Mouse (Mus musculus): ENCODE results near the gene Cpm. TPM values are rescaled to one million over a fixed set of nuclear protein-coding genes. Genes with fewer than 3 reads are reported as not detected.

Cpm gene
- polyA plus RNA-seq, 2 experiments, result 24.4 to 41.6 TPM

GRCm38 (mm10) chr10:117630810-117631209 is 1.5 kb downstream of the Cpm start:
- no peak for TF ChIP-seq POLR2A (IDR thresholded peaks at IDR 0.05; ENCODE audit: borderline replicate concordance, extremely low read depth, insufficient read depth, insufficient read length)
- Histone ChIP-seq H3K4me3 (replicated peaks; ENCODE audit: low read length) (no peak overlapping the region), H3K4me2 (replicated peaks; ENCODE audit: low read depth, low read length, severe bottlenecking) (no peak overlapping the region), H3K9me3 (ENCODE audit: control insufficient read depth, low read length) (no peaks in the 10 kb centered on the region), H3K9ac (ENCODE audit: low read depth, low read length, severe bottlenecking) (no peak overlapping the region), H3K4me1 (ENCODE audit: control insufficient read depth, insufficient read depth, low read length) (peaks cover 8% of the 10 kb centered on the region; the same call in 1 of the 2 replicates), H3K36me3 (ENCODE audit: control insufficient read depth, insufficient read depth, low read length) (no peaks in the 10 kb centered on the region), H3K27me3 (ENCODE audit: control insufficient read depth, insufficient read depth, low read length) (peaks cover 7% of the 10 kb centered on the region; the same call in 1 of the 2 replicates), H3K27ac (replicated peaks; ENCODE audit: low read depth, low read length) (no peak overlapping the region)
- DNase-seq (ENCODE audit: low spot score) (no peak), ATAC-seq (ENCODE audit: low FRiP score, low read depth) (no peak)
- 54% methylated on average over 2 of the region's 2 CpGs for WGBS

DNA sequence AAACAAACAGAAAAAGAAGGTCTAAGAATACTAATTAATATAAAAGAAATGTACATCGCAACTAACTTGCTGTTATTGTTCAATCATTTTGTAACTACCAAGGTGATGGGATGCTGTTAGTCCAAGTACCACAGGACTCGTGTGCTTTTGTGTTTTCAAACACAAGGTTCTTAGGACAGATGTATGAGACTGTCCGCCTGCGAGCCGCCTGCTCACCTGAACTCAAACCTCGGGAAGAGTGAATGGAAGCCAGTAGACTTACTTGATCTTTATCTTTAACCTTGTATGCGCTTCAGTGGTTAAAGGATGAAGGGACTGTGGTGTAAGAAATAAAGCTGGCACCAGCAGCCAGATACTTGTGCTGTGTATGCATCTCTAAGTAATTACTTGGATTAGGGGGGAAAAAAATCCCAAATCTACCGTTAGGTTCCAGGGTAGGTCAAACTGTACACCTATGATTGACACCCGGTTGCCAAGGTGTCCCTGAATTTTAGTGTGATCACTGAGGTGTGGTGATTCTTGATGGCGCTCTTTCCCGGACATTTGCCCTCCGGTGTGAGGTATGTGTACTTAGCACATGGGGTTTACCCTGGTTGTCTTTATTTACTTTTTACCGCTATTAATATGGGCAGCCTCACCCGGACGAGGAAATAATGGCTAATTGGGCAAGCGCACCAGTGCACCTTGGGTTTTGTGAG is 2.4 kb downstream of the Cpm start:
- DNase-seq (ENCODE audit: low spot score) (no peak), ATAC-seq (ENCODE audit: low FRiP score, low read depth) (no peak)
- no peak overlapping the region for H3K9ac ChIP-seq (ENCODE audit: low read depth, low read length, severe bottlenecking)
- H3K4me1 ChIP-seq (ENCODE audit: control insufficient read depth, insufficient read depth, low read length), result peaks cover 8% of the 10 kb centered on the region; the same call in 1 of the 2 replicates
- TF ChIP-seq POLR2A (IDR thresholded peaks at IDR 0.05; ENCODE audit: borderline replicate concordance, extremely low read depth, insufficient read depth, insufficient read length), result no peak
- peaks cover 7% of the 10 kb centered on the region; the same call in 1 of the 2 replicates for H3K27me3 ChIP-seq (ENCODE audit: control insufficient read depth, insufficient read depth, low read length)
- 86% methylated on average over 16 of the region's 16 CpGs for WGBS
- H3K27ac ChIP-seq (replicated peaks; ENCODE audit: low read depth, low read length), result no peak overlapping the region
- H3K4me2 ChIP-seq (replicated peaks; ENCODE audit: low read depth, low read length, severe bottlenecking), result no peak overlapping the region
- H3K9me3 ChIP-seq (ENCODE audit: control insufficient read depth, low read length), result no peaks in the 10 kb centered on the region
- no peaks in the 10 kb centered on the region for H3K36me3 ChIP-seq (ENCODE audit: control insufficient read depth, insufficient read depth, low read length)
- no peak overlapping the region for H3K4me3 ChIP-seq (replicated peaks; ENCODE audit: low read length)

GRCm38 (mm10) chr10:117632394-117632793 is 3.1 kb downstream of the Cpm start:
- Histone ChIP-seq H3K9me3 (ENCODE audit: control insufficient read depth, low read length) (no peaks in the 10 kb centered on the region), H3K4me3 (replicated peaks; ENCODE audit: low read length) (no peak overlapping the region), H3K27ac (replicated peaks; ENCODE audit: low read depth, low read length) (no peak overlapping the region), H3K27me3 (ENCODE audit: control insufficient read depth, insufficient read depth, low read length) (peaks cover 7% of the 10 kb centered on the region; the same call in 1 of the 2 replicates), H3K4me2 (replicated peaks; ENCODE audit: low read depth, low read length, severe bottlenecking) (no peak overlapping the region), H3K4me1 (ENCODE audit: control insufficient read depth, insufficient read depth, low read length) (peaks cover 8% of the 10 kb centered on the region; the same call in 1 of the 2 replicates), H3K36me3 (ENCODE audit: control insufficient read depth, insufficient read depth, low read length) (no peaks in the 10 kb centered on the region), H3K9ac (ENCODE audit: low read depth, low read length, severe bottlenecking) (no peak overlapping the region)
- no peak for DNase-seq (ENCODE audit: low spot score)
- 86% methylated on average over 4 of the region's 4 CpGs for WGBS
- no peak for TF ChIP-seq POLR2A (IDR thresholded peaks at IDR 0.05; ENCODE audit: borderline replicate concordance, extremely low read depth, insufficient read depth, insufficient read length)
- ATAC-seq (ENCODE audit: low FRiP score, low read depth), result no peak

DNA sequence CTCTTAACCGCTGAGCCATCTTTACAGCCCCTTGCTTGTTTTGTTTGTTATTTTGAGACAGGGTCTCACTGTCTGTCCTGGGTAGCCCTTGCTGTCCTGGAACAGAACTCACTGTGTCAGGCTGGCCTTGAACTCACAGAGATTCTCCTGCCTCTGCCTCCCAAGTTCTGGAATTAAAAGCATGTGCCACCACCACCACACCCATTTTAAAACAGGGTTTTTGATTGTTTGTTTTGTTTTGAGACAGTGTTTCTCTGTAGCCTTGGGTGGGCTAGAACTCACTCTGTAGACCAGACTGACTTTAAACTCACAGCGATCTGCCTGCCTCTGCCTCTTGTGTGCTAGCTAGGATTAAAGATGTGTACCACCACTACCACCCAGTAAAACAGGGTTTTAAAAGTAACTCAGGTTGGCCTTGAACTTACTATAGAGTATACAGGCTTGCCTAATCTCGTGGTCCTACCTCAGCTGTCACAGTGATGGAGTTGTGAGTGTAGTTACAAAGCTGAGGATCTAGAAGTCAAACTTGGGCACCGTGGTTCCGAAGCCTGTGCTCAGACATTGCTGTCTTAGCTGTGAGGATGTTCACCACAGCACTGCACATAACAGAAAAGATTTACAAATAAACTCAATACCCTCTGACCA is 4.4 kb downstream of the Cpm start:
- Histone ChIP-seq H3K4me1 (ENCODE audit: control insufficient read depth, insufficient read depth, low read length) (peaks cover 7% of the 10 kb centered on the region; the same call in 1 of the 2 replicates), H3K4me2 (replicated peaks; ENCODE audit: low read depth, low read length, severe bottlenecking) (no peak overlapping the region), H3K4me3 (replicated peaks; ENCODE audit: low read length) (no peak overlapping the region), H3K9me3 (ENCODE audit: control insufficient read depth, low read length) (no peaks in the 10 kb centered on the region), H3K9ac (ENCODE audit: low read depth, low read length, severe bottlenecking) (no peak overlapping the region), H3K36me3 (ENCODE audit: control insufficient read depth, insufficient read depth, low read length) (no peaks in the 10 kb centered on the region), H3K27ac (replicated peaks; ENCODE audit: low read depth, low read length) (no peak overlapping the region), H3K27me3 (ENCODE audit: control insufficient read depth, insufficient read depth, low read length) (peaks cover 7% of the 10 kb centered on the region; the same call in 1 of the 2 replicates)
- TF ChIP-seq POLR2A (IDR thresholded peaks at IDR 0.05; ENCODE audit: borderline replicate concordance, extremely low read depth, insufficient read depth, insufficient read length), result no peak
- DNase-seq (ENCODE audit: low spot score) (no peak), ATAC-seq (ENCODE audit: low FRiP score, low read depth) (no peak)
- 93% methylated on average over 5 of the region's 5 CpGs for WGBS

DNA sequence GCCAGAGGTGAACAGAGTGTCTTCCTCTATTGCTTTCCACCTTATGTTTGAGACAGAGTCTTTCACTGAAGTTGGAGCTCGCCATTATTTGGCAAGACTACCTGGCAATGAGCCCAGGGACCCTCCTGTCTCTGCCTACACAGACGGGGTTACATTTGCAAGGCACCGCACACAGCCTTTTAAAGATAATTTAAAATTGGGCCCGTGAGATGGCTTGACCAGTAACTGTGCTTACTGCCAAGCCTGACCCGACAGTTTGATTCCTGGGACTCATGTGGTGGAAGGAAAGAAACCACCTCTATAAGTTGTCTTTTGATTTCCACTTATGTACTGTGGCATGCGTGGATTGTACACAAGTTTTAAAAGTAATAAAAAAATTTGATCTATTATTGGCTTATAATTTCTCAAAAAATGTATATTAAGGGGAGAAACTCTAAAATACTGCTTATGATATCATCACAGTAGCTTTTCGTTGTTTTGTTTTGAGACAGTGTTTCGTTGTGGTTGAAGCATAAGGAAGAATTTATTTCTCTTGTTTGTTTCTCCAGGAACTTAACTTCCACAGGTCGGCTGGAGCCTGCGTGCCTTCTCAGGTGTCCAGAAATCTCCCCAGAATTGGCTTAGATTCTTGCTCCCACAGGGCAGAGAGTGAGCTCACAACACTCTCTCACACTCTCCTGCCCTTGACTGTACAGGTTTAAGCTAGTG is 5.2 kb downstream of the Cpm start:
- peaks cover 7% of the 10 kb centered on the region; the same call in 1 of the 2 replicates for H3K27me3 ChIP-seq (ENCODE audit: control insufficient read depth, insufficient read depth, low read length)
- no peak for DNase-seq (ENCODE audit: low spot score)
- peaks cover 3% of the 10 kb centered on the region; the same call in 1 of the 2 replicates for H3K4me1 ChIP-seq (ENCODE audit: control insufficient read depth, insufficient read depth, low read length)
- no peak for ATAC-seq (ENCODE audit: low FRiP score, low read depth)
- no peak overlapping the region for H3K4me2 ChIP-seq (replicated peaks; ENCODE audit: low read depth, low read length, severe bottlenecking)
- H3K9me3 ChIP-seq (ENCODE audit: control insufficient read depth, low read length), result no peaks in the 10 kb centered on the region
- no peak overlapping the region for H3K4me3 ChIP-seq (replicated peaks; ENCODE audit: low read length)
- H3K27ac ChIP-seq (replicated peaks; ENCODE audit: low read depth, low read length), result no peak overlapping the region
- no peak for TF ChIP-seq POLR2A (IDR thresholded peaks at IDR 0.05; ENCODE audit: borderline replicate concordance, extremely low read depth, insufficient read depth, insufficient read length)
- H3K36me3 ChIP-seq (ENCODE audit: control insufficient read depth, insufficient read depth, low read length), result no peaks in the 10 kb centered on the region
- no peak overlapping the region for H3K9ac ChIP-seq (ENCODE audit: low read depth, low read length, severe bottlenecking)
- 85% methylated on average over 10 of the region's 10 CpGs for WGBS
